Comparison of ENCODE assay signal across 9 mouse cellular contexts in genomic region chr9:41083386-41084055, GRCm38 (mm10).
A peak's percentile ranks its signal among the peaks of the same experiment; 100 is the strongest.
DNase-seq lines count a peak whose midpoint lies in the region; TF ChIP-seq lines count a peak whose summit lies in the region.
"Had no signal": no experiment of that assay in that cellular context is flagged by ENCODE, and none has a peak within 500 bp of the region (broad histone marks: within the 10 kb centered on the region; RNA-seq: fewer than 3 reads in every experiment).

No protein-coding gene starts in this region.

- no peak for TF ChIP-seq EP300 in heart, adult 2 months (IDR thresholded peaks at IDR 0.05; ENCODE audit: insufficient read depth, low read depth, low read length)

- H3K36me3 ChIP-seq in heart, embryonic 10.5 days: no peaks in the 10 kb centered on the region
- no peaks in the 10 kb centered on the region for H3K36me3 ChIP-seq in heart, adult 2 months (ENCODE audit: control insufficient read depth, insufficient read depth, low read length)
- peaks cover 86% of the 10 kb centered on the region for H3K36me3 ChIP-seq in megakaryocyte, embryonic 14.5 days (replicated peaks; ENCODE audit: low read length)
- H3K36me3 ChIP-seq: forebrain, embryonic 10.5 days had no signal

- DNase-seq in heart, embryonic 10.5 days (ENCODE audit: low spot score): no peak
- DNase-seq in heart, adult 2 months: no peak
- DNase-seq in layer of hippocampus, adult 2 months (ENCODE audit: low spot score in 2 of 2): no peak
- DNase-seq in layer of hippocampus, postnatal 14 days (ENCODE audit: low spot score in 2 of 2): no peak
- DNase-seq in cerebellum, adult 11-12 months: no peak
- DNase-seq in gastrocnemius, postnatal 14 days: no peak

- H3K9ac ChIP-seq in heart, adult 2 months (ENCODE audit: low read depth, low read length): no peak overlapping the region

- peak overlapping the region; percentile 73; the same call in 1 of the 2 replicates for H3K27ac ChIP-seq in heart, embryonic 10.5 days
- H3K27ac ChIP-seq in heart, adult 2 months: no peak overlapping the region; the same call in 1 of the 2 replicates
- peak overlapping the region; percentile 67 for H3K27ac ChIP-seq in layer of hippocampus, adult 2 months
- peak overlapping the region; percentile 30; the same call in 1 of the 2 replicates for H3K27ac ChIP-seq in bone marrow, adult 2 months (ENCODE audit: control insufficient read depth, insufficient read depth, low read depth, low read length, poor library complexity)

- H3K79me2 ChIP-seq in heart, adult 2 months (replicated peaks; ENCODE audit: control insufficient read depth, insufficient read depth, low read length): no peaks in the 10 kb centered on the region

- no peak overlapping the region for H3K4me3 ChIP-seq in heart, embryonic 10.5 days
- no peak overlapping the region for H3K4me3 ChIP-seq in heart, adult 2 months
- no peak overlapping the region for H3K4me3 ChIP-seq in layer of hippocampus, adult 2 months
- no peak overlapping the region for H3K4me3 ChIP-seq in bone marrow, adult 2 months (replicated peaks; ENCODE audit: control insufficient read depth, low read depth, low read length)
- peak overlapping the region; percentile 88 for H3K4me3 ChIP-seq in megakaryocyte, embryonic 14.5 days (replicated peaks)
- H3K4me3 ChIP-seq: forebrain, embryonic 10.5 days had no signal

- H3K9me3 ChIP-seq in heart, embryonic 10.5 days: no peaks in the 10 kb centered on the region
- H3K9me3 ChIP-seq in megakaryocyte, embryonic 14.5 days: no peaks in the 10 kb centered on the region
- H3K9me3 ChIP-seq: forebrain, embryonic 10.5 days had no signal

- no peak for TF ChIP-seq CTCF in heart, adult 2 months (IDR thresholded peaks at IDR 0.05)
- no peak for TF ChIP-seq CTCF in layer of hippocampus, adult 2 months (conservative IDR thresholded peaks at IDR 0.05)
- no peak for TF ChIP-seq CTCF in bone marrow, adult 2 months (IDR thresholded peaks at IDR 0.05; ENCODE audit: control insufficient read depth, insufficient read depth, low read length)

- TF ChIP-seq POLR2A in heart, adult 2 months (IDR thresholded peaks at IDR 0.05; ENCODE audit: insufficient read depth, low read depth, low read length): no peak
- TF ChIP-seq POLR2A in bone marrow, adult 2 months (IDR thresholded peaks at IDR 0.05; ENCODE audit: borderline replicate concordance, control insufficient read depth, low read depth, low read length): no peak

- H3K4me1 ChIP-seq in heart, embryonic 10.5 days: peaks cover 72% of the 10 kb centered on the region
- peaks cover 11% of the 10 kb centered on the region for H3K4me1 ChIP-seq in heart, adult 2 months (ENCODE audit: control insufficient read depth, insufficient read depth, low read length)
- H3K4me1 ChIP-seq in bone marrow, adult 2 months (ENCODE audit: control insufficient read depth, insufficient read depth, low read length): peaks cover 13% of the 10 kb centered on the region; the same call in 1 of the 2 replicates
- H3K4me1 ChIP-seq in megakaryocyte, embryonic 14.5 days: peaks cover 100% of the 10 kb centered on the region

- no peaks in the 10 kb centered on the region for H3K27me3 ChIP-seq in heart, embryonic 10.5 days (ENCODE audit: insufficient read depth, poor library complexity, severe bottlenecking)
- no peaks in the 10 kb centered on the region for H3K27me3 ChIP-seq in heart, adult 2 months (ENCODE audit: control insufficient read depth, insufficient read depth, low read length)
- H3K27me3 ChIP-seq in megakaryocyte, embryonic 14.5 days (replicated peaks): no peaks in the 10 kb centered on the region

- WGBS in heart, embryonic 10.5 days: 81% methylated on average over 6 of the region's 6 CpGs
- WGBS in heart, adult 2 months: 66% methylated on average over 6 of the region's 6 CpGs
- 11% methylated on average over 6 of the region's 6 CpGs for WGBS in bone marrow, adult 2 months

- intact Hi-C loops in heart, adult 2 months (cut with DNase I): no loop called here
- intact Hi-C loops in gastrocnemius, postnatal 14 days (cut with DNase I; ENCODE audit: low total_unique reads): no loop called here
